Mouse (Mus musculus): Measurements from ENCODE around the gene Mogs.
A peak's percentile ranks its signal among the peaks of the same experiment; 100 is the strongest.

Mogs gene

DNA sequence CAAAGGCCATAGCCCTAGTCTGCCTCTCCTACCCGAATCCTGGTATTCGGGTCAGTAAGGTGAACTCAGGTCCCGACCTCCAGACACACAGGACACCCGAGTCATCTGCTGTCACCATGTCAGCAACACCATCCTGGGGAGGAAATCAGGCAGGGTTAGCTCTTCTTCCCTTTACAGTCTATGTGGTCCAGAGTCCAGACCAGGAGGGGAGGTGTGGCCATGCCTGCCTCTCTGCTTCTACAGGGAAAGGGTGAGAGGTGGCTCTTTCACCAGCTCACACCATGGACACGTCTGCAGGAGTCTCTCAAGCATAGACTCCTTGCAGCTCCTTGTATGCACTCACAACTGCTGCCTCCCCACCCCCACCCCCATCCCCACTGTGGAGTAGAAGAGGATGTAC lies 38.2 kb downstream of the Mogs start:
- DNase-seq, result peak in 1 of 2 experiments; percentile 39

DNA sequence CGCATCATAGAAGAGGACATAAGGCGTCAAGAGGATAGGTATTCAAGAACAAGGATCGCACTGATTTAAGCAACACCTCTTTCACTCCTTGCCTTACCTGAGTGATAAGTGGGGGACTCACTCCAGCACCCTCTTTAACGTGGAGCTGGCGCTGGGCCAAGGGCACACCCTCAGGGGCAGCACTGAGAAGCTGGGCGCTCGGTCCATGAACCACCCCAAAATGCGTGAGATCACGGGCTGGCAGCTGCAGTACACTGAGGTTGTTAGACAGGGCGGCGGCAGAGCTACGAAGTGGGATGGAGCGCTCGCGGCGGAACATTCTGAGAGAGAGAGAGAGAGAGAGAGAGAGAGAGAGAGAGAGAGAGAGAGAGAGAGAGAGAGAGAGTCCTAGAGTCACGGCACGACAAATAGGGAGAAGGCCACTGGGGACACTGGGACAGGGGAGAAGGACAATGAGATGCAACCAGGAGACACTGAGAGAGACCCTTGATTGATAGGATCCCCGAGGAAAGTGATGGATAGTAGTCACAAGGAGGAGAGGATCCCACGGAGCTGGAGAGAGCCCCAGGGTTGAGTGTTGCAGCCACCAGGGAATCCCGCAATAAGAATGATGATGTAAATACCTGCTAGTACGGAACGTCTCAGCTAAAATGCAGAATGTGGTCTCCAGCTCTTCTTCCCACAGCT lies 40.4 kb downstream of the Mogs start:
- DNase-seq, result peak in 1 of 2 experiments; percentile 40

DNA sequence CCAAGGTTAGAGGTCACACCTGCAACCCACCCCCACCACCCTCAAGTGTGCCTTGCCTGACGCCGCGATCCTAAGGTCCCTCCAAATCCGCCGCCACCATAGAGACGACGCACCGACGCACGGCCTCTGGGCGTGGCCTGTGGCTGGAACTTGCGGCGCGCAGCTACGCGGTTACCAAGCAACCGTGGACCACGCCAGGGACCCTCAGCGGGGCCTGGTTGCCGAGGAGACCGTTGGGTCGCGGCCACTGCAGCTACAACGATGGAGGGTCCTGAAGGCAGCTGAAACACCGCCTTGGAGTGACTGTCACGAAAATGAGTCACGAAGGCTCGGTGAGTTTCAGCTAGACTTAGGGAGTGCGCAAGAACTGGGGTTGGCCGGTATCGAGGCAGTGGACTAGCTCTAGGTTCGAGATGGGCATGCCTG lies 41.0 kb downstream of the Mogs start, which contains the start of the genes Wdr54 and 1700003E16Rik:
TSS of gene Wdr54 (minus strand) at position 139 of the 426 bp plus-strand sequence.
TSS of gene 1700003E16Rik (plus strand) at position 146 of the 426 bp plus-strand sequence.
- DNase-seq, result peak; percentile 63 to 75

DNA sequence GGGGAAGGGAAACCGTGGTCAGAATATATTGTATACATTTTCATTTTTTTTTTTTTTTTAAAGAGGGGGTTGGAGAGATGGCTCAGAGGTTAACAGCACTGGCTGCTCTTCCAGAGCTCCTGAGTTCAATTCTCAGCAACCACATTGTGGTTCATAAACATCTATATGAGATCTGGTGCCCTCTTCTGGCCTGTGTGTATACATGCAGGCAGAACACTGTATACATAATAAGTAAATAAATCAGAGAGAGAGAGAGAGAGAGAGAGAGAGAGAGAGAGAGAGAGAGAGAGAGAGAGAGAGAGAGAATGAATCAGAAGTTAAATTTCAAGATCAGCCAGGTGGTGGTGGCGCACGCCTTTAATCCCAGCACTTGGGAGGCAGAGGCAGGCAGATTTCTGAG lies 44.2 kb downstream of the Mogs start:
- peak in 1 of 2 experiments; percentile 35 for DNase-seq

DNA sequence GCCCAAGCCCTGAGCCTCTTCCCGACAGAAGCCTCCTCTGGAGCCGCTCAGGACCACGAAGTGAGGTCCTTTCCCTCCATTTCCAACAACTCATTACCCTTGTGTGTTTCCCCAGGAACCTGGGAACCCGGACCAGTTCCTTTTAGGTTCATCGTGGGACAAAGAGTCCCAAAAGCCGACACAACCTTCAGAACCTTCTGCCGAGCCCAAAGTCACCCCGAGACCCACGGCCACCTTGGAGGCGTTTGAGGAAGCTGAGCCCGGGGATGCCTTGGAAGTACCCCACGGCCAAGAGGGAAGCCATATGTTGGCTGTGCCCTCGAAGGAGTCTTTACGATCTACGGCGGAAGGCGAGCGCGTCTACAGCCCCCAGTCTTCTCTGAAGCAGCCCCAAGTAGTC lies 46.1 kb downstream of the Mogs start:
- DNase-seq, result no peak

DNA sequence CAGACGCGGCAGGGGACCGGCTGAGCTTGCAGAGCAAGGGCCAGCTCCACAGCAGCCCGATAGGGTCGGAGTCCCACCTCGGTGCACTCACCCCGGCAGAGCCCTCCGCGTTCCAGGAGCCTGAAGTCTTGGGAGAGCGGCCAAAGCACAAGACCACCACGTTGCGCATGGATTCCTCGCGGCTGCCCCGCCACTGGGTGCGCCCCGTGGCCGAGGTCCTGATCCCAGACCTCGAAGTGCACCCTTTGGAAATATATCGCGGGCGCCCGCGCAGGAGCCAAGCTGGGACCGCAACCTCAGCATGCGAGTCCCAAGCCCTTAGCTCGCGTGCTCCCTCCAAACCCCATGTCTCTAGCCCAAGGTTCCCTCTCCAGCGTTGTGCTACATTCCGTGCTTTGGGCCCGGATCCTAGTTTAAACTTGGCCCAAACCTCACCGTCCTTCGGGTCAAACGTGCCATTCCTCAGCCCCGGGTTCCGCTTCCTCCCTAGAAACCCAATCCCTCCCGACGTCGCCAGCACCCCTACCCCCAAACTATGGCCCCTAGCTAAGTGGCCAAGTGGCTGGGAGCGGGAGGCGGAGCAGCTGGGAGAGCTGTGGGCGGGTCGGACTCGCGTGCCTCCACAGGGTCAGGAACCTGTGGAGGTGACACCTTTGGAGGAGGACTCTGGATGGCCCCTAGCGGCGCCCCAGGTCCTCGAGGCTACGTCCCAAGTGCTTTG lies 46.8 kb downstream of the Mogs start:
- peak; percentile 76 to 88 for DNase-seq

DNA sequence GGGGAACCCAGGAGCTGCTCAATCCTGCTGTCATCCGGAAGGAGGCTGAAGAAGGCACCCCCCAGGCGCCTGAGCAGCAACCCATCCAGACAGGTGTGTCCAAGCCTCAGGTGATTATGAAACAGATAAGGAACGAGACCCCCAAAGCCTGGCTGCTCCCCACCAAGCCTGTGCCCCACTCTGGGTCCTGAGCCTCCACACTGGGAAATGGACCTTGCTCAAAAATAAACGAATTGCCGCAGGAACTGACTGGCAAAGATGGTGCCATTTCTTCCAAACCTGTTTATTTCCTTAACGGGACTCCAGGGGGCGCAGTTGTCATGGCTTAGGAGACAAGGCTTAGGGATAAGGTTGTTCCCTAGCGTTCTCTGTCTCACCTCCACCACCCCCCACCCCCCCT lies 47.4 kb downstream of the Mogs start:
- DNase-seq, result peak; percentile 75 to 84

DNA sequence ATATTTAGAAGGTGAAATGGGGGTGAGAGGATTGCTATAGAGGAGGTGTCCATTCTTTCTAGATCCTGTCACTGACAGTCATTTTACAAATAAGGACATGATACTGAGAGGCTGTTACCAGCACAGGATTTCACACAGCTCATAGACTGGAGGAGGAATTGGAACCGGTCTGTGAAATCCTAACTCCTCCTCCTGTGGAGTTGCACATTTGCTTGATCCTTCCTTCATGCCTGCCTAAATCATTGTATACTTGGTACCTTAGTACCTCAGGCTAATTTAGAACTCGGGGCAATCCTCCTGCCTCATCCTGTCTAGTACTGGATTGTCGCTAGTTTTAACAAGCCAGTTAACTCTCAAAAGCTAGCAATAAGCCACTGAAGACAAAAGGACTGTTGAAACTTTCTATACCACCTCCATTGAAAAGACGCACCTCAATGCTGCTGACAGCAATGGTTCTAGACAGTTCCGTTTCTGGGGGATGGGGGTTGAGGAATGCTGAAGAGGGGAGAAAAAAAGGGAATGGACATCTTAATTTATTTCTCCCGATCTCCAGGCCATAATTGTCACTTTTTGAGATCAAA lies 49.8 kb downstream of the Mogs start:
- no peak for DNase-seq

DNA sequence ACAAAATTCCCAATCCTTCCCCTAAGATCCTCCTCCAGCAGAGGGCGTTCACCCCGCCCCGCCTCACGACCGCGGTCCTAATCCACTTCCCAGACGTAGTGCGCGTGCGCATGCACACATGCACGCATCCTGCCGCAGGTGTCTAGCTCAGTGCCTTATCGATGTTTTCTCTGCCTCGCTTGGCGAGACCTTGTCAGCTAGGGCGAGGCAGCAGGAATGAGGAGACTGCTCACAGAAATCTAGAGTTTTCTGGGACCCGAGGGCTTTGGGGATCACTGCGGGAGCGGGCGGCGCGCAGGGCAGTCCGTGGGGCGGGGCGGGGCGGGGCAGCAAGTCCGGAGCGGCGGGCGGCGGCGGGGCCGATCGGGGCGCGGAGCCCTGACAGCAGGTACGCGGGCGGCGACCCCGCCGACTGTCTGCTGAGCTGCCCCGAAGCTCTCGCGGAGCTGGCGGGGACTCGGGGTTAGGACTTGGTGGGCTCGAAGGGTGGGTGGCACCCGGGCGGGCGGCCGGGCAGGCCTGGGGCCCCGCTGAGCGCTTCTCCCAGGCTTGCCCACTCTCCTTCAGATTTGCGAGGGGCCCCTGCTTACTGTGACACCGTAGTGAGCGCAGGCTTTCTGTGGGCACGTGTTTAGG lies 50.4 kb downstream of the Mogs start, which contains the start of gene Dctn1:
TSS of gene Dctn1 (plus strand) at position 314 of the 636 bp plus-strand sequence.
- peak; percentile 97 for DNase-seq

DNA sequence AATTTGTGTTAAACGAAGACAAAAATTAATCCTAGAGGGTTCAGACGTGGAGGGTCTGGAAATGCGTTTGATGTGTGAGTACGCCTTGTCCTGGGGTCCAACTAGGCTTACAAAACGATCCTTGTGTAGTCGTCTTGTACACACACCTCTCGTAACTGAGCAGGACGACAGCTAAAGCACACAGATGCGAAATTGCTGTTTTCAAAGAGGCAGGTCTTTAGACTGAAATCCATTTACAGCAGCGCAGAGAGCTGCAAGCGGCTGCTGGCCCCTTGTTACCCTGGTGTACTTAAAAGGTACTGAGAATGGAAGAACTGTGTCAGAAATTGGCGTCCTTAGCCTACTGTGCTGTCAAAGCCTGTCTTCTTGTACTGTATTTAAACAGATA lies 50.9 kb downstream of the Mogs start:
- no peak for DNase-seq

Data from kidney, postnatal 25 days (tissue).